Comparison of ENCODE assay signal across 11 mouse cellular contexts in genomic region chr7:107592641-107593040, GRCm38 (mm10). TPM values are rescaled to one million over a fixed set of nuclear protein-coding genes. Genes with fewer than 3 reads are reported as not detected.
DNase-seq lines count a peak whose midpoint lies in the region; ATAC-seq and TF ChIP-seq lines count a peak whose summit lies in the region.
"Had no signal": no experiment of that assay in that cellular context is flagged by ENCODE, and none has a peak within 500 bp of the region (broad histone marks: within the 10 kb centered on the region; RNA-seq: fewer than 3 reads in every experiment).

No protein-coding gene starts in this region.

- no peaks in the 10 kb centered on the region for H3K27me3 ChIP-seq in cerebellum, adult 2 months (ENCODE audit: control insufficient read depth, insufficient read depth, low read length)
- H3K27me3 ChIP-seq in kidney, postnatal 0 days (ENCODE audit: insufficient read depth, low read length) = no peaks in the 10 kb centered on the region

- no peak overlapping the region for H3K4me3 ChIP-seq in cerebellum, adult 2 months (replicated peaks; ENCODE audit: insufficient read depth, low read depth, low read length)
- H3K4me3 ChIP-seq in kidney, postnatal 0 days (replicated peaks; ENCODE audit: low read depth, low read length) = no peak overlapping the region
- H3K4me3 ChIP-seq: neural tube, embryonic 13.5 days had no signal

- TF ChIP-seq POLR2A in cerebellum, adult 2 months (IDR thresholded peaks at IDR 0.05; ENCODE audit: borderline replicate concordance, insufficient read depth, low read length) = no peak
- TF ChIP-seq POLR2A in brain, embryonic 14.5 days (IDR thresholded peaks at IDR 0.05; ENCODE audit: borderline replicate concordance, extremely low read depth, insufficient read depth, insufficient read length, poor library complexity, severe bottlenecking) = no peak

- intact Hi-C loops in heart, postnatal 36 days (cut with DNase I) = no loop called here

- H3K4me1 ChIP-seq in cerebellum, adult 2 months (ENCODE audit: control insufficient read depth, insufficient read depth, low read length) = no peaks in the 10 kb centered on the region
- H3K4me1 ChIP-seq in kidney, postnatal 0 days (replicated peaks; ENCODE audit: insufficient read depth, low read length) = 0 out of 2 replicates have a peak, but pooled peaks cover 2% of the 10 kb centered on the region

- 0 out of 2 replicates have a peak overlapping the region, but pooled peaks have one; percentile 17 for H3K27ac ChIP-seq in cerebellum, adult 2 months (ENCODE audit: insufficient read depth, low read length)
- no peak overlapping the region for H3K27ac ChIP-seq in kidney, postnatal 0 days
- H3K27ac ChIP-seq: neural tube, embryonic 13.5 days had no signal

- DNase-seq in cerebellum, adult 2 months = peak; percentile 10 to 24
- no peak for DNase-seq in cerebellum, postnatal 4 days (ENCODE audit: low spot score in 2 of 2)
- DNase-seq in kidney, postnatal 0 days (ENCODE audit: low spot score) = peak; percentile 25
- no peak for DNase-seq in kidney, adult 8-10 months
- DNase-seq in brain, embryonic 14.5 days (ENCODE audit: low read depth) = peak; percentile 73
- DNase-seq in heart, postnatal 36 days = peak; percentile 15 to 43
- DNase-seq in kidney, adult 9 months = no peak
- DNase-seq in adrenal gland, adult (ENCODE audit: inconsistent age in 2 of 2, low spot score in 1 of 2) = no peak

- no peaks in the 10 kb centered on the region for H3K36me3 ChIP-seq in kidney, postnatal 0 days (ENCODE audit: insufficient read depth, low read length)
- H3K36me3 ChIP-seq: neural tube, embryonic 13.5 days had no signal

- WGBS in cerebellum, adult 2 months = 32% methylated on average over 2 of the region's 2 CpGs
- WGBS in kidney, postnatal 0 days = 34% methylated on average over 2 of the region's 2 CpGs

- H3K9ac ChIP-seq in kidney, postnatal 0 days (ENCODE audit: low read depth, low read length) = no peak overlapping the region
- H3K9ac ChIP-seq: neural tube, embryonic 13.5 days had no signal

- H3K9me3 ChIP-seq in kidney, postnatal 0 days (replicated peaks; ENCODE audit: low read length) = no peaks in the 10 kb centered on the region
- H3K9me3 ChIP-seq: neural tube, embryonic 13.5 days had no signal

- ATAC-seq in kidney, postnatal 0 days (replicated peaks; ENCODE audit: low FRiP score, low read depth) = no peak

- H3K4me2 ChIP-seq in kidney, postnatal 0 days (ENCODE audit: low read length) = no peak overlapping the region
- H3K4me2 ChIP-seq: neural tube, embryonic 13.5 days had no signal

- no peak for TF ChIP-seq CTCF in cerebellum, adult 2 months (IDR thresholded peaks at IDR 0.05; ENCODE audit: borderline replicate concordance, insufficient read depth, low read depth, low read length)
- TF ChIP-seq CTCF in kidney, postnatal 0 days (IDR thresholded peaks at IDR 0.05; ENCODE audit: low read depth) = no peak
- no peak for TF ChIP-seq CTCF in brain, embryonic 14.5 days (IDR thresholded peaks at IDR 0.05; ENCODE audit: borderline replicate concordance, extremely low read depth, insufficient read depth, insufficient read length)

RNA-seq across cellular contexts. Expression of gene Ppfibp2, which starts 2.4 kb away (rescaled TPM):
- polyA plus RNA-seq in cerebellum, adult 2 months (2012; rRNA removed) = 10.0 and 12.5 TPM in 2 replicates
- polyA plus RNA-seq in kidney, postnatal 0 days (2015; fragmentation: Nextera tagmentation; extraction: Ambion mirVana) = 7.2 and 8.3 TPM in 2 replicates
- 2.2 and 3.4 TPM in 2 replicates for polyA plus RNA-seq in brain, embryonic 14.5 days (2012; rRNA removed)
- 10 to 100 TPM; 23.2 to 24.6 TPM for total RNA-seq in heart, postnatal 36 days (2021)

RNA-seq across cellular contexts. Expression of gene Olfml1, which starts 25.4 kb away (rescaled TPM):
- 11.4 and 13.4 TPM in 2 replicates for polyA plus RNA-seq in cerebellum, adult 2 months (2012; rRNA removed)
- 24.5 and 24.9 TPM in 2 replicates for polyA plus RNA-seq in kidney, postnatal 0 days (2015; fragmentation: Nextera tagmentation; extraction: Ambion mirVana)
- polyA plus RNA-seq in brain, embryonic 14.5 days (2012; rRNA removed) = 2.0 and 2.3 TPM in 2 replicates
- 1 to 10 TPM; 5.1 to 6.2 TPM for total RNA-seq in heart, postnatal 36 days (2021)

RNA-seq across cellular contexts. Expression of gene 5330417H12Rik, which starts 32.3 kb away (rescaled TPM):
- polyA plus RNA-seq in cerebellum, adult 2 months (2012; rRNA removed) = not detected in 2 replicates
- polyA plus RNA-seq in kidney, postnatal 0 days (2015; fragmentation: Nextera tagmentation; extraction: Ambion mirVana) = not detected in 2 replicates
- not detected in 2 replicates for polyA plus RNA-seq in brain, embryonic 14.5 days (2012; rRNA removed)
- total RNA-seq in heart, postnatal 36 days (2021) = not detected
- polyA plus RNA-seq: large intestine, adult 2 months; neural tube, embryonic 13.5 days; stomach, embryonic 14.5 days had no signal

Comparison
In these comparisons a context has a peak if more than half of its experiments do, and no peak if none do; other contexts are left out.
1. DNase-seq: peak in cerebellum, adult 2 months (2 of 2), kidney, postnatal 0 days (single experiment), brain, embryonic 14.5 days (single experiment) and heart, postnatal 36 days (2 of 2); none in cerebellum, postnatal 4 days (0 of 2), kidney, adult 8-10 months (0 of 2), kidney, adult 9 months (single experiment) and adrenal gland, adult (0 of 2).